Mouse (Mus musculus) MEL (cell line): ENCODE measurements around the gene Cabp4. TPM values are rescaled to one million over a fixed set of nuclear protein-coding genes. Genes with fewer than 3 reads are reported as not detected.

ENCODE experiments used
- DNase-seq: peaks from one replicate; pipeline ENCODE4 v3.0.0; 2011; ENCODE audit warnings: low read depth, low spot score
- H3K27ac ChIP-seq: 2 replicates; pipeline ENCODE4 v1.5.1; 2012; ENCODE audit warnings: low read depth, mild to moderate bottlenecking, control low read depth, low read length, moderate library complexity; ENCODE audit not compliant: control insufficient read depth
- H3K27me3 ChIP-seq, 2 experiments: fragments of 150-350 bp in 1 of 2; sonication (generic) in 1 of 2; 2 replicates each; pipeline ENCODE4 v1.6.1; 2012; ENCODE audit warnings: low read length in 2 of 2, mild to moderate bottlenecking in 2 of 2, improper control_type of control experiment in 1 of 2, moderate library complexity in 1 of 2; ENCODE audit not compliant: insufficient read depth in 2 of 2, control insufficient read depth in 1 of 2
- H3K36me3 ChIP-seq, 2 experiments: 2 replicates each; pipeline ENCODE4 v1.6.1; 2012 to 2014; ENCODE audit warnings: low read length in 2 of 2, improper control_type of control experiment in 1 of 2, inconsistent platforms in 1 of 2, mild to moderate bottlenecking in 1 of 2; ENCODE audit not compliant: insufficient read depth in 2 of 2, control insufficient read depth in 1 of 2
- H3K4me1 ChIP-seq, 2 experiments: fragments of 150-350 bp in 1 of 2; sonication (generic) in 1 of 2; 2 replicates each; pipeline ENCODE4 v1.6.1; 2012; ENCODE audit warnings: low read length in 2 of 2, improper control_type of control experiment in 1 of 2, mild to moderate bottlenecking in 1 of 2; ENCODE audit not compliant: insufficient read depth in 2 of 2, control insufficient read depth in 1 of 2
- H3K4me3 ChIP-seq, 2 experiments: fragments of 150-350 bp in 1 of 2; sonication (generic) in 1 of 2; 2 replicates each; pipeline ENCODE4 v1.5.1; 2012; ENCODE audit warnings: low read depth in 2 of 2, low read length in 2 of 2, mild to moderate bottlenecking in 2 of 2, moderate library complexity in 2 of 2, control low read depth in 1 of 2, improper control_type of control experiment in 1 of 2; ENCODE audit not compliant: control insufficient read depth in 1 of 2, insufficient read depth in 1 of 2
- H3K79me2 ChIP-seq: 2 replicates; pipeline ENCODE4 v1.6.1; 2012; ENCODE audit warnings: mild to moderate bottlenecking, low read length, moderate library complexity; ENCODE audit not compliant: control insufficient read depth, poor library complexity, insufficient read depth
- H3K9ac ChIP-seq: 2 replicates; pipeline ENCODE4 v1.6.1; 2012; ENCODE audit warnings: low read depth, mild to moderate bottlenecking, control low read depth, low read length, moderate library complexity; ENCODE audit not compliant: control insufficient read depth, poor library complexity, severe bottlenecking
- H3K9me3 ChIP-seq: fragments of 150-350 bp; sonication (generic); replicated peaks from 2 replicates; pipeline ENCODE4 v1.6.1; 2012; ENCODE audit warnings: mild to moderate bottlenecking, low read length, improper control_type of control experiment, moderate library complexity; ENCODE audit not compliant: insufficient read depth
- BHLHE40 ChIP-seq: IDR thresholded peaks from 2 replicates; pipeline ENCODE4 v1.6.1; 2012; ENCODE audit warnings: low read depth, mild to moderate bottlenecking, inconsistent platforms, low read length, improper control_type of control experiment, borderline replicate concordance
- CTCF ChIP-seq, 3 experiments: IDR thresholded peaks in 2 of 3; conservative IDR thresholded peaks in 1 of 3; 2 replicates each; pipeline ENCODE4 v1.5.1; 2011 to 2012; ENCODE audit warnings: low read length in 3 of 3, low read depth in 2 of 3, mild to moderate bottlenecking in 2 of 3, improper control_type of control experiment in 1 of 3, inconsistent platforms in 1 of 3, mixed read lengths in 1 of 3, moderate library complexity in 1 of 3; ENCODE audit not compliant: control insufficient read depth in 1 of 3, insufficient read depth in 1 of 3, poor library complexity in 1 of 3, severe bottlenecking in 1 of 3
- E2F4 ChIP-seq: IDR thresholded peaks from 2 replicates; pipeline ENCODE4 v1.6.1; 2011; ENCODE audit warnings: low read depth, low read length, improper control_type of control experiment, borderline replicate concordance
- ETS1 ChIP-seq: IDR thresholded peaks from 2 replicates; pipeline ENCODE4 v1.6.1; 2012; ENCODE audit warnings: low read depth, mild to moderate bottlenecking, inconsistent platforms, low read length, improper control_type of control experiment, moderate library complexity
- GABPA ChIP-seq: IDR thresholded peaks from 2 replicates; pipeline ENCODE4 v1.6.1; 2012; ENCODE audit warnings: low read depth, mild to moderate bottlenecking, inconsistent platforms, low read length, improper control_type of control experiment, moderate library complexity
- GATA1 ChIP-seq: IDR thresholded peaks from 2 replicates; pipeline ENCODE4 v1.6.1; 2011; ENCODE audit warnings: low read depth, low read length, improper control_type of control experiment
- HCFC1 ChIP-seq: IDR thresholded peaks from 2 replicates; pipeline ENCODE4 v1.6.1; 2012; ENCODE audit warnings: low read depth, mild to moderate bottlenecking, inconsistent platforms, low read length, improper control_type of control experiment, moderate library complexity
- KAT2A ChIP-seq: conservative IDR thresholded peaks from 2 replicates; pipeline ENCODE4 v1.6.1; 2012; ENCODE audit warnings: low read depth, low read length, improper control_type of control experiment, inconsistent platforms
- MAFK ChIP-seq: IDR thresholded peaks from 2 replicates; pipeline ENCODE4 v1.6.1; 2011; ENCODE audit warnings: low read depth, mild to moderate bottlenecking, low read length, improper control_type of control experiment, borderline replicate concordance
- MAZ ChIP-seq: IDR thresholded peaks from 2 replicates; pipeline ENCODE4 v1.6.1; 2012; ENCODE audit warnings: low read depth, mild to moderate bottlenecking, inconsistent platforms, low read length, improper control_type of control experiment
- MEF2A ChIP-seq: IDR thresholded peaks from 2 replicates; pipeline ENCODE4 v1.6.1; 2014; ENCODE audit warnings: low read depth, mild to moderate bottlenecking, inconsistent platforms, low read length, improper control_type of control experiment; ENCODE audit not compliant: poor library complexity, insufficient replicate concordance, severe bottlenecking; ENCODE audit errors: extremely low read depth
- MXI1 ChIP-seq: IDR thresholded peaks from 2 replicates; pipeline ENCODE4 v1.6.1; 2011; ENCODE audit warnings: mild to moderate bottlenecking, low read depth, low read length, improper control_type of control experiment
- MYB ChIP-seq: IDR thresholded peaks from 2 replicates; pipeline ENCODE4 v1.6.1; 2011; ENCODE audit warnings: mild to moderate bottlenecking, low read depth, low read length, improper control_type of control experiment
- MYC ChIP-seq: IDR thresholded peaks from 2 replicates; pipeline ENCODE4 v1.6.1; 2011; ENCODE audit warnings: low read depth, mild to moderate bottlenecking, low read length, improper control_type of control experiment, moderate library complexity
- NELFE ChIP-seq: IDR thresholded peaks from 2 replicates; pipeline ENCODE4 v1.6.1; 2011; ENCODE audit warnings: low read depth, low read length, improper control_type of control experiment
- NRF1 ChIP-seq: IDR thresholded peaks from 2 replicates; pipeline ENCODE4 v1.6.1; 2014; ENCODE audit warnings: low read depth, mild to moderate bottlenecking, inconsistent platforms, low read length, improper control_type of control experiment, moderate library complexity; ENCODE audit not compliant: poor library complexity, insufficient read depth, severe bottlenecking
- POLR2A ChIP-seq, 2 experiments: IDR thresholded peaks; 2 replicates each; pipeline ENCODE4 v1.6.1; 2011 to 2012; ENCODE audit warnings: low read length in 2 of 2, mild to moderate bottlenecking in 2 of 2, control low read depth in 1 of 2, improper control_type of control experiment in 1 of 2, low read depth in 1 of 2, moderate library complexity in 1 of 2; ENCODE audit not compliant: control insufficient read depth in 1 of 2, insufficient read depth in 1 of 2, poor library complexity in 1 of 2
- RAD21 ChIP-seq: IDR thresholded peaks from 2 replicates; pipeline ENCODE4 v1.6.1; 2011; ENCODE audit warnings: mild to moderate bottlenecking, low read depth, low read length, improper control_type of control experiment
- RCOR1 ChIP-seq: IDR thresholded peaks from 2 replicates; pipeline ENCODE4 v1.6.1; 2012; ENCODE audit warnings: low read depth, mild to moderate bottlenecking, inconsistent platforms, low read length, improper control_type of control experiment
- SIN3A ChIP-seq: IDR thresholded peaks from 2 replicates; pipeline ENCODE4 v1.6.1; 2012; ENCODE audit warnings: low read length, improper control_type of control experiment, inconsistent platforms
- SMC3 ChIP-seq: IDR thresholded peaks from 2 replicates; pipeline ENCODE4 v1.6.1; 2011; ENCODE audit warnings: low read depth, low read length, improper control_type of control experiment
- TAL1 ChIP-seq: IDR thresholded peaks from 2 replicates; pipeline ENCODE4 v1.6.1; 2012; ENCODE audit warnings: mild to moderate bottlenecking, inconsistent platforms, low read length, moderate library complexity, mixed read lengths
- TBP ChIP-seq: IDR thresholded peaks from 2 replicates; pipeline ENCODE4 v1.8.0; 2011; ENCODE audit warnings: low read depth, low read length, improper control_type of control experiment
- TCF12 ChIP-seq: IDR thresholded peaks from 2 replicates; pipeline ENCODE4 v1.6.1; 2014; ENCODE audit warnings: low read depth, mild to moderate bottlenecking, inconsistent platforms, low read length, improper control_type of control experiment, moderate library complexity
- UBTF ChIP-seq: IDR thresholded peaks from 2 replicates; pipeline ENCODE4 v1.6.1; 2012; ENCODE audit warnings: low read depth, mild to moderate bottlenecking, inconsistent platforms, low read length, improper control_type of control experiment, moderate library complexity, borderline replicate concordance; ENCODE audit not compliant: insufficient read depth
- ZC3H11A ChIP-seq: IDR thresholded peaks from 2 replicates; pipeline ENCODE4 v1.6.1; 2012; ENCODE audit warnings: low read depth, mild to moderate bottlenecking, inconsistent platforms, low read length, improper control_type of control experiment
- ZMIZ1 ChIP-seq: IDR thresholded peaks from 2 replicates; pipeline ENCODE4 v1.6.1; 2012; ENCODE audit warnings: low read depth, mild to moderate bottlenecking, inconsistent platforms, low read length, improper control_type of control experiment, moderate library complexity
- polyA plus RNA-seq, 2 experiments: library from polyadenylated mRNA; stranded (reverse) in 1 of 2; unstranded in 1 of 2; fragments of >175 nt in 1 of 2; fragments of >200 nt in 1 of 2; gene quantifications; 2 replicates each; pipeline versions ENCODE4 v1.2.1 to v1.2.4; 2012; ENCODE audit warnings: low replicate concordance in 2 of 2, low read depth in 1 of 2; ENCODE audit not compliant: insufficient read length in 2 of 2, insufficient read depth in 1 of 2, missing spikeins in 1 of 2
- total RNA-seq: library from RNA; depleted of rRNA; stranded (reverse); fragments of 300-350 nt; gene quantifications from 2 replicates; pipeline ENCODE4 v1.2.3, GENCODE M21; 2012

Gene Cabp4
- total and polyA plus RNA-seq, 3 experiments = 0.08 to 0.24 TPM; not detected in 1

DNA sequence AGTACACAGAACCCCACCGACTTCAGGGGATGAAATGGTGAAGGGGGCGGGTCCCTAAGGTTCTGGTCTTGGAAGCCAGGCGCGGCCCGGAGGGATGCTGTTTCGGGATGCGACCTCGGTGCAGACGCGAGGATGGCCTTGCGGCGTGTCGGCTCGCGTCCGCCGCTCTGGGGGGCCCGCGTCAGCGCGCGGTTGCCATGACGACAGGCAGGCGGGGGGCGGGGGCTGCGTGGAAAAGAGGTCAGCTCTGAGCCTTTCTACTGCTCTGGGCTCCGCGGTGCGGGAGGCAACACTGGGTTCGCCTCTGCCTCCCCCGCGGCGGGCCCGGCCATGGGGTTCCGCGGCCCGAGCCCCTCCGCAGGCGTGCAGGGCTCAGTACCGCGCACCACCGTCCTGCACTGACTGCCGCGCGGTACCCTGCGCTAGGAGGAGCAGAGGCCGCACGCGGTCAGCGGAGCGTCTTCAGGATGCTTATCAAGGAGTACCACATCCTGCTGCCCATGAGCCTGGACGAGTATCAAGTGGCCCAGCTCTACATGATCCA lies 43.0 kb downstream of the Cabp4 start:
- Histone ChIP-seq H3K27me3 (no peaks in the 10 kb centered on the region), H3K79me2 (peaks cover 8% of the 10 kb centered on the region)
- TF ChIP-seq GATA1 = no peak
- no peak for TF ChIP-seq MYB
- no peak for TF ChIP-seq UBTF
- TF ChIP-seq TBP = no peak
- TF ChIP-seq, all 39 proteins: peak for 0
- H3K4me1 ChIP-seq = peaks cover 0 to 21% of the 10 kb centered on the region in 2 experiments; a peak in 3 of 4 replicates
- DNase-seq = peak; percentile 55
- H3K9ac ChIP-seq = peak overlapping the region; percentile 74
- H3K27ac ChIP-seq = no peak overlapping the region
- H3K9me3 ChIP-seq = no peaks in the 10 kb centered on the region
- peak overlapping the region; percentile 74 to 99 for H3K4me3 ChIP-seq
- H3K36me3 ChIP-seq = peaks cover 0 to 11% of the 10 kb centered on the region in 2 experiments; a peak in 2 of 4 replicates

DNA sequence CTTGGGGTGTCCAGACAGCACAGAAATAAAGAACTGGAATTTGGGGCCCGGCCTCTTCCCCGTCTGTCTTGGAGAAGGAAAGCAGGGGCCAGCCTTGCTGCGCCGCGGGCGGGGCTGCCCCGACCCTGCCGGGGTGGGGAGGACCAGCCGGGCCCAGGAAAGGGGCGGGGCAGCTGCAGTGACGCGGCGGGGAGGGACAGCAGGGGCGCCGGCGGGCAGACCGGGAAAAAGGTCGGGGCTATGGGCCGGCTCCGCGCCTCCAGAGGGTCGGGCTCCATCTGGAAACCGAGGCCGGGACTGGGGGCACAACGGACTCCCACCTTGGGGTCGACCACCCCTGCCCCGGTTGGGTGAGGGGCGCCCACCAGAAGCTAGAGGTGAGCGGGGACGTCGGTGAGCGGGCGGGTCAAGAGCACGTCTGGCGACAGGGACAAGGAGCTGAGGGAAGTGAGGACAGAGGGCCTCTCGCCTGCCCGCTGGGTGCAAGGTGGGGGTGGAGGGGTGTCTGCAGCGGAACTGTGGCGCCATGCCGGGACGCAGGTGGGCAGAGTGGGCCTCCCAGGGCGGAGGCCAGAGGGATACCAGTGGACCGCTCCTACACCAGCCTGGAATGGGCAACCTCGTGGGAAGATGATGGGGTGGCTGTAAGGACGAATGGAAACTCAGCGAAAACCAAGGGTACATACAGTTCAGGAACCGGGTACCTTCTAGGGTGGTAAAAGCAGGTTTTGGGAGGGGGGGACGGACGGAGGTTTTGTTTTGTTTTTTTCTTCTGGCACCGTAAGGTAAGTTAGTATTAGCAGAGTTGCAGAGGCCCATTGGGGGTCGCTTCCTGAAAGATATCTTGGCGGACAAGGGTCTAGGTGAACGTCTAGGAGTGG lies 43.8 kb downstream of the Cabp4 start, which contains the start of gene Pitpnm1:
TSS of gene Pitpnm1 (plus strand) at position 162 of the 881 bp plus-strand sequence.
- peaks cover 8% of the 10 kb centered on the region for H3K79me2 ChIP-seq
- H3K27ac ChIP-seq = peak within 1 kb of the TSS; percentile 44
- H3K4me1 ChIP-seq = peaks cover 0 to 21% of the 10 kb centered on the region in 2 experiments; a peak in 3 of 4 replicates
- H3K36me3 ChIP-seq = peaks cover 0 to 13% of the 10 kb centered on the region in 2 experiments; a peak in 2 of 4 replicates
- H3K9ac ChIP-seq = peak within 1 kb of the TSS; percentile 74
- no peaks in the 10 kb centered on the region for H3K9me3 ChIP-seq
- peak within 1 kb of the TSS; percentile 74 to 99 for H3K4me3 ChIP-seq
- TF ChIP-seq HCFC1 (peak; percentile 17; the same call in 1 of the 2 replicates), ZC3H11A (no peak), TAL1 (no peak), GABPA (no peak), MAFK (no peak), POLR2A (IDR thresholded peaks at IDR 0.05; ENCODE audit: control insufficient read depth in 1 of 2, insufficient read depth in 1 of 2, low read depth in 1 of 2, low read length in 2 of 2, poor library complexity in 1 of 2) (peak in 1 of 2 experiments; percentile 78; a peak in 3 of 4 replicates), SMC3 (peak; percentile 21; the same call in 1 of the 2 replicates), TCF12 (no peak), TBP (no peak), MYC (no peak), SIN3A (peak; percentile 29), MEF2A (no peak), ETS1 (no peak), RAD21 (no peak), BHLHE40 (no peak), MAZ (0 out of 2 replicates have a peak, but pooled peaks have one; percentile 22), GATA1 (no peak), UBTF (no peak), RCOR1 (no peak), MXI1 (peak; percentile 12), KAT2A (no peak), CTCF (IDR thresholded peaks at IDR 0.05 in 2 of 3, conservative IDR thresholded peaks at IDR 0.05 in 1 of 3; ENCODE audit: control insufficient read depth in 1 of 3, insufficient read depth in 1 of 3, low read depth in 2 of 3, low read length in 3 of 3, poor library complexity in 1 of 3, severe bottlenecking in 1 of 3) (no peak), NRF1 (no peak), NELFE (peak; percentile 34; the same call in 1 of the 2 replicates), ZMIZ1 (no peak; the same call in 1 of the 2 replicates), E2F4 (no peak)
- TF ChIP-seq, all 39 proteins: peak for 7
- no peaks in the 10 kb centered on the region for H3K27me3 ChIP-seq
- peak; percentile 76 for DNase-seq
